Mouse (Mus musculus): ENCODE results near the gene Uba52.

DNA sequence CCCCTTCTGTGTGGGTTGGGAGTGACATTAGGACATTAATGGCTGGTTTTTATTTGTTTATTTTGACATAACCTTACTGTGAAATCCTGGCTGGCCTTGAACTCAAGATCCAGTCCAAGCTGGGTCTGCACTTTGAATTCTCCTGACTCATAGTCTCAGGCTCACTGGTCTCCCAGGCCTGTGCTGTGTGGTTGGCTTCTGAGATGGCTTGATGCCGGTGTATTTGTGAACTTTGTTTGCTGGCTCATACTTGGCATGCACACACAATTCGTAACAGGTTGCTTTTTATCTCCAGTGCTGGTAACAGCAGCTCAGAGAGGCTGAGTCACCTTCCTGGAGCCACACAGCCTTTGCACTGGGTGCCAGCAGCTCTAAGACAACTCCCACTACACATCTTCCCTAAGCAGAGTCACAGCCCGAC is 19.1 kb upstream of the Uba52 start:
- TF ChIP-seq POLR2A (IDR thresholded peaks at IDR 0.05; ENCODE audit: extremely low read depth, insufficient read depth, low read length) (no peak), CTCF (IDR thresholded peaks at IDR 0.05; ENCODE audit: low read depth, low read length) (no peak)

Data from liver, adult 2 months (tissue).